Comparison of ENCODE assay signal across 10 mouse cellular contexts in genomic region chr17:7074494-7074893, GRCm38 (mm10). TPM values are rescaled to one million over a fixed set of nuclear protein-coding genes. Genes with fewer than 3 reads are reported as not detected.
DNase-seq lines count a peak whose midpoint lies in the region; ATAC-seq and TF ChIP-seq lines count a peak whose summit lies in the region.
"Not testable (repeated sequence)": the region's sequence is repeated elsewhere in the genome, so short reads cannot be mapped to it uniquely, and the experiment has no call there.
"Had no signal": no experiment of that assay in that cellular context is flagged by ENCODE, and none has a peak within 500 bp of the region (broad histone marks: within the 10 kb centered on the region; RNA-seq: fewer than 3 reads in every experiment).

No protein-coding gene starts in this region.

- H3K4me1 ChIP-seq in embryonic facial prominence, embryonic 14.5 days (ENCODE audit: control insufficient read depth, insufficient read depth, low read length); heart, embryonic 10.5 days; limb, embryonic 14.5 days (ENCODE audit: control insufficient read depth, insufficient read depth, low read length); midbrain, embryonic 14.5 days (ENCODE audit: control insufficient read depth, insufficient read depth, low read length); stomach, postnatal 0 days (replicated peaks; ENCODE audit: control insufficient read depth, insufficient read depth): not testable (repeated sequence)

- TF ChIP-seq EP300 in stomach, postnatal 0 days (optimal IDR thresholded peaks at IDR 0.05), result not testable (repeated sequence)

- not testable (repeated sequence) for H3K9ac ChIP-seq in embryonic facial prominence, embryonic 14.5 days (ENCODE audit: low read depth, low read length); limb, embryonic 14.5 days (ENCODE audit: low read depth, low read length, severe bottlenecking); midbrain, embryonic 14.5 days (replicated peaks; ENCODE audit: low read length); stomach, postnatal 0 days (ENCODE audit: low read length)

- not testable (repeated sequence) for H3K27me3 ChIP-seq in embryonic facial prominence, embryonic 14.5 days (replicated peaks; ENCODE audit: control insufficient read depth, insufficient read depth, low read length); heart, embryonic 10.5 days (ENCODE audit: insufficient read depth, poor library complexity, severe bottlenecking); limb, embryonic 14.5 days (ENCODE audit: control insufficient read depth, insufficient read depth, low read length); midbrain, embryonic 14.5 days (ENCODE audit: control insufficient read depth, insufficient read depth, low read length); stomach, postnatal 0 days (ENCODE audit: control insufficient read depth, insufficient read depth, low read length)

- ATAC-seq in CD4-positive, CD25-positive, alpha-beta regulatory T cell, adult 4 months, result peak; percentile 95
- ATAC-seq in embryonic facial prominence, embryonic 14.5 days (ENCODE audit: low read depth), result peak; percentile 62; the same call in 1 of the 2 replicates
- ATAC-seq in limb, embryonic 14.5 days (ENCODE audit: low FRiP score, low read depth), result peak; percentile 54; the same call in 1 of the 2 replicates
- not testable (repeated sequence) for ATAC-seq in midbrain, embryonic 14.5 days (ENCODE audit: low FRiP score, low TSS enrichment)
- 0 out of 2 replicates have a peak, but pooled peaks have one; percentile 50 for ATAC-seq in stomach, postnatal 0 days (ENCODE audit: low FRiP score, low TSS enrichment)

- not testable (repeated sequence) for H3K36me3 ChIP-seq in embryonic facial prominence, embryonic 14.5 days (ENCODE audit: control insufficient read depth, insufficient read depth, low read length); heart, embryonic 10.5 days; limb, embryonic 14.5 days (ENCODE audit: control insufficient read depth, insufficient read depth, low read length); midbrain, embryonic 14.5 days (ENCODE audit: control insufficient read depth, insufficient read depth, low read length); stomach, postnatal 0 days (ENCODE audit: control insufficient read depth, insufficient read depth, low read length)

- peak; percentile 26; the same call in 1 of the 2 replicates for TF ChIP-seq CTCF in brain, embryonic 14.5 days (IDR thresholded peaks at IDR 0.05; ENCODE audit: borderline replicate concordance, extremely low read depth, insufficient read depth, insufficient read length)
- peak; percentile 68 for TF ChIP-seq CTCF in stomach, postnatal 0 days (IDR thresholded peaks at IDR 0.05; ENCODE audit: low read depth)

- WGBS in embryonic facial prominence, embryonic 14.5 days, result 28% methylated on average over 3 of the region's 3 CpGs
- 42% methylated on average over 3 of the region's 3 CpGs for WGBS in heart, embryonic 10.5 days
- WGBS in limb, embryonic 14.5 days, result 29% methylated on average over 2 of the region's 3 CpGs
- WGBS in midbrain, embryonic 14.5 days, result 34% methylated on average over 3 of the region's 3 CpGs
- WGBS in stomach, postnatal 0 days, result 17% methylated on average over 2 of the region's 3 CpGs

- DNase-seq in brain, embryonic 14.5 days (ENCODE audit: low read depth), result peak; percentile 40
- DNase-seq in embryonic facial prominence, embryonic 14.5 days (ENCODE audit: low spot score), result not testable (repeated sequence)
- peak; percentile 72 for DNase-seq in heart, embryonic 10.5 days (ENCODE audit: low spot score)
- peak; percentile 17 to 43 for DNase-seq in kidney, adult 8-10 months
- peak; percentile 2 for DNase-seq in limb, embryonic 14.5 days (ENCODE audit: low spot score)
- DNase-seq in midbrain, embryonic 14.5 days, result peak; percentile 29
- peak; percentile 12 for DNase-seq in stomach, postnatal 0 days (ENCODE audit: low spot score)

- not testable (repeated sequence) for H3K4me3 ChIP-seq in embryonic facial prominence, embryonic 14.5 days (ENCODE audit: low read depth, low read length); heart, embryonic 10.5 days; limb, embryonic 14.5 days (replicated peaks; ENCODE audit: low read length); midbrain, embryonic 14.5 days (replicated peaks; ENCODE audit: low read depth, low read length); stomach, postnatal 0 days (ENCODE audit: low read depth, low read length)

- H3K27ac ChIP-seq in embryonic facial prominence, embryonic 14.5 days (replicated peaks; ENCODE audit: low read depth, low read length); heart, embryonic 10.5 days; limb, embryonic 14.5 days (replicated peaks; ENCODE audit: low read depth, low read length); midbrain, embryonic 14.5 days (replicated peaks; ENCODE audit: low read depth, low read length); stomach, postnatal 0 days (replicated peaks): not testable (repeated sequence)

- not testable (repeated sequence) for H3K9me3 ChIP-seq in embryonic facial prominence, embryonic 14.5 days (ENCODE audit: control insufficient read depth, low read length); heart, embryonic 10.5 days; limb, embryonic 14.5 days (ENCODE audit: control insufficient read depth, low read length); midbrain, embryonic 14.5 days (ENCODE audit: control insufficient read depth, low read length); stomach, postnatal 0 days (ENCODE audit: control insufficient read depth, low read length)

- TF ChIP-seq POLR2A in brain, embryonic 14.5 days (IDR thresholded peaks at IDR 0.05; ENCODE audit: borderline replicate concordance, extremely low read depth, insufficient read depth, insufficient read length, poor library complexity, severe bottlenecking); limb, embryonic 14.5 days (IDR thresholded peaks at IDR 0.05; ENCODE audit: borderline replicate concordance, extremely low read depth, insufficient read depth, insufficient read length): not testable (repeated sequence)

- H3K4me2 ChIP-seq in embryonic facial prominence, embryonic 14.5 days (ENCODE audit: low read depth, low read length); limb, embryonic 14.5 days (replicated peaks; ENCODE audit: low read depth, low read length, severe bottlenecking); midbrain, embryonic 14.5 days (ENCODE audit: low read length); stomach, postnatal 0 days (replicated peaks; ENCODE audit: low read depth): not testable (repeated sequence)

RNA-seq across cellular contexts. Expression of gene Gm1604a, which starts 49.1 kb away (rescaled TPM):
- not detected for polyA plus RNA-seq in CD4-positive, CD25-positive, alpha-beta regulatory T cell, adult 4 months (2017; shearing (Covaris generic))
- polyA plus RNA-seq in brain, embryonic 14.5 days (2012; rRNA removed), result not detected in 2 replicates
- polyA plus RNA-seq in embryonic facial prominence, embryonic 14.5 days (2014; fragmentation: Nextera tagmentation; extraction: Ambion mirVana), result not detected in 2 replicates
- polyA plus RNA-seq in heart, embryonic 10.5 days (2016; fragmentation: Nextera tagmentation; extraction: Ambion mirVana), result not detected in 2 replicates
- polyA plus RNA-seq in limb, embryonic 14.5 days (2012; rRNA removed), result not detected in 2 replicates
- not detected in 2 replicates for polyA plus RNA-seq in limb, embryonic 14.5 days (2014; fragmentation: Nextera tagmentation; extraction: Ambion mirVana)
- polyA plus RNA-seq in midbrain, embryonic 14.5 days (2014; fragmentation: Nextera tagmentation; extraction: Ambion mirVana), result 0.49 TPM in 1 of 2 replicates, not detected in the other
- not detected in 2 replicates for polyA plus RNA-seq in stomach, postnatal 0 days (2015; fragmentation: Nextera tagmentation; extraction: Ambion mirVana)
- polyA plus RNA-seq: heart, embryonic 14.5 days; liver, embryonic 12.5 days had no signal
